Mouse (Mus musculus): ENCODE results near the gene Apoc2.

- TF ChIP-seq CTCF (IDR thresholded peaks at IDR 0.05; ENCODE audit: extremely low read depth, insufficient read depth, insufficient read length, insufficient replicate concordance) (0 out of 2 replicates have a peak, but pooled peaks have one; percentile 27), POLR2A (IDR thresholded peaks at IDR 0.05; ENCODE audit: low read depth, low read length) (no peak)
Observed at GRCm38 (mm10) chr7:19697949-19698906, 20.5 kb upstream of the Apoc2 start.

Measured in spleen, adult 2 months (tissue).